Mouse (Mus musculus): ENCODE data around the gene Rabgap1l.
"Not testable (repeated sequence)": the region's sequence is repeated elsewhere in the genome, so short reads cannot be mapped to it uniquely, and the experiment has no call there.

The Rabgap1l gene

DNA sequence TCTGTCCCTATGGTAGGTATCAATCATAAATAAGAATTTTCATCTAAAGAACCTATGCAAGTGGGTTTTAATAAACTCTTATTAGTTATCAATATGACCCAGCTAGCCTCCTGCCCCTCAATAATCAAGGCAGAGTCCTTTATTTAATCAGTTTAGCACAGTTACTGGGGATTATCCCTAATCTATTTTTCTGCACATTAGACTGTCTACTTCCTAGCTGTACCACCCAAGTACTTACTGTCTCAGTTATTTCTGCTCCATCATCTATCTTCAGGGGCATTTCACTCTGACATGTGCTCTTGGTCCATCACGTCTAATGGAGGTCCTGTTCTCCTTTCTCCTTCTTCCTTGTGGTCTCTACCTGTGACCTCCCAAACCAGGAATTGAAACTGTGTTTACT lies 494.1 kb downstream of the Rabgap1l start:
- no peaks in the 10 kb centered on the region for H3K9me3 ChIP-seq (ENCODE audit: low read length)
- TF ChIP-seq POU5F1 (IDR thresholded peaks at IDR 0.05; ENCODE audit: borderline replicate concordance, low read length) (no peak), CTCF (conservative IDR thresholded peaks at IDR 0.05; ENCODE audit: low read length) (no peak), NANOG (IDR thresholded peaks at IDR 0.05; ENCODE audit: borderline replicate concordance, low read length) (no peak)
- H3K36me3 ChIP-seq (ENCODE audit: insufficient read depth, low read length) = no peaks in the 10 kb centered on the region
- H3K27me3 ChIP-seq (ENCODE audit: insufficient read depth, low read length) = no peaks in the 10 kb centered on the region
- no peaks in the 10 kb centered on the region for H3K4me1 ChIP-seq (replicated peaks; ENCODE audit: low read depth, low read length)
- H3K4me3 ChIP-seq (replicated peaks; ENCODE audit: low read length) = no peak overlapping the region

DNA sequence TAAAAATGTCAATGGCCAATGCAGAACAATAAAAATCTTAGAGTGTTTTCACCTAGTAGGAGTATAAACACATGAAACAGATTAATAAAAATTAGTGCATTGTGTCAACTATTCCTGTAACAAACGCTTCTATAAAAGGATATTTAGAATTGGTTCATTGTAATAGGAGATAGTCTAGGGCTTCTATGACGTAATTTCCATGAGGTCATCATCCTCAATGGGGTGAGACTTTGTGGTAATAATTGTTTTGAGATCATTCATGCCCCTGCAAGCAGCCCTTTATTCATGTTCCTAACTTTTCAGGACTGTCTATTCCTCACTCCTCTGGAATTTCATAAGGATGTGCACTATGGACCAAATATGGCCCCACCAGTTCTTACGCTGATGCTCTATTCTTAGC lies 495.3 kb downstream of the Rabgap1l start:
- Histone ChIP-seq H3K36me3 (ENCODE audit: insufficient read depth, low read length) (no peaks in the 10 kb centered on the region), H3K9me3 (ENCODE audit: low read length) (no peaks in the 10 kb centered on the region), H3K4me1 (replicated peaks; ENCODE audit: low read depth, low read length) (no peaks in the 10 kb centered on the region), H3K4me3 (replicated peaks; ENCODE audit: low read length) (no peak overlapping the region), H3K27me3 (ENCODE audit: insufficient read depth, low read length) (no peaks in the 10 kb centered on the region)
- TF ChIP-seq CTCF (conservative IDR thresholded peaks at IDR 0.05; ENCODE audit: low read length) (no peak), POU5F1 (IDR thresholded peaks at IDR 0.05; ENCODE audit: borderline replicate concordance, low read length) (no peak), NANOG (IDR thresholded peaks at IDR 0.05; ENCODE audit: borderline replicate concordance, low read length) (no peak)

DNA sequence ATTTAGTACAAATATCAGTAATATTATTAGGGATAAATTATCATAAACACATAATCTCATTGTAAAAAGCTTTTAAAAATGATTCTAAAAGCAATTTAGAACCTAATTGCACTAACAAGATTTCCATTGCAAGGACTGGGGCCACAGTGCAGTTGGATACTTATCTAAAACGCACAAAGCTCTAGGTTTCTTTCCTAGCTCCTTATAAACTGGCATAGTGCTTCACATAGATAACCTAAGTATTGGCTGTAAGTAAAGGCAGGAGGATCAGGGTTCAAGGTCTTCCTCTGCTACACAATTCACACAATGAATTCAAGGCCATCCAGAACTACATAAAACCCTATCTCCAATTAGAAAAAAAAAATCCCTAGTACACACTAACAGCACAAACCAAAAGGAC lies 497.7 kb downstream of the Rabgap1l start:
- Histone ChIP-seq H3K36me3 (ENCODE audit: insufficient read depth, low read length) (no peaks in the 10 kb centered on the region), H3K27me3 (ENCODE audit: insufficient read depth, low read length) (no peaks in the 10 kb centered on the region), H3K4me3 (replicated peaks; ENCODE audit: low read length) (no peak overlapping the region), H3K9me3 (ENCODE audit: low read length) (no peaks in the 10 kb centered on the region), H3K4me1 (replicated peaks; ENCODE audit: low read depth, low read length) (no peaks in the 10 kb centered on the region)
- TF ChIP-seq POU5F1 (IDR thresholded peaks at IDR 0.05; ENCODE audit: borderline replicate concordance, low read length) = no peak
- no peak for TF ChIP-seq CTCF (conservative IDR thresholded peaks at IDR 0.05; ENCODE audit: low read length)
- no peak for TF ChIP-seq NANOG (IDR thresholded peaks at IDR 0.05; ENCODE audit: borderline replicate concordance, low read length)

DNA sequence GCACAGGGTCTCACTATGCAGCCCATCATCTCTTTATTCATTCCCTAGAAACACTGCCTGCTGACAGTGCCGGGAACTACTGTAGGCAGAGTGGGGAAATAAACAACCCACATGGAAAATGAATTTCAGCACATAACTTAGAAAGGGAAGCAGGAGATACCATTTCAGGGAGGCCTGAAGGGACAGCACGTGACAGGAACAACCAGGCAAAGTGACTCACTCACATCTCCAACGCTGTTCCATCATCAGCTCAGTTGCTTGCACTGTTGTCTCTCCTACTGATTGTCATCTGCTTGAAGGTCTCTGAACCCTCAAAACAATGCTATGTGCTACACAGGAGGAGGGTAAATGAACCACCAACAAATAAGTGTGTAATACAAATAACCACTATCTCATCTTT lies 499.5 kb downstream of the Rabgap1l start:
- no peaks in the 10 kb centered on the region for H3K9me3 ChIP-seq (ENCODE audit: low read length)
- H3K4me3 ChIP-seq (replicated peaks; ENCODE audit: low read length) = no peak overlapping the region
- TF ChIP-seq NANOG (IDR thresholded peaks at IDR 0.05; ENCODE audit: borderline replicate concordance, low read length) (no peak), CTCF (conservative IDR thresholded peaks at IDR 0.05; ENCODE audit: low read length) (no peak), POU5F1 (IDR thresholded peaks at IDR 0.05; ENCODE audit: borderline replicate concordance, low read length) (no peak)
- no peaks in the 10 kb centered on the region for H3K36me3 ChIP-seq (ENCODE audit: insufficient read depth, low read length)
- no peaks in the 10 kb centered on the region for H3K27me3 ChIP-seq (ENCODE audit: insufficient read depth, low read length)
- H3K4me1 ChIP-seq (replicated peaks; ENCODE audit: low read depth, low read length) = no peaks in the 10 kb centered on the region

DNA sequence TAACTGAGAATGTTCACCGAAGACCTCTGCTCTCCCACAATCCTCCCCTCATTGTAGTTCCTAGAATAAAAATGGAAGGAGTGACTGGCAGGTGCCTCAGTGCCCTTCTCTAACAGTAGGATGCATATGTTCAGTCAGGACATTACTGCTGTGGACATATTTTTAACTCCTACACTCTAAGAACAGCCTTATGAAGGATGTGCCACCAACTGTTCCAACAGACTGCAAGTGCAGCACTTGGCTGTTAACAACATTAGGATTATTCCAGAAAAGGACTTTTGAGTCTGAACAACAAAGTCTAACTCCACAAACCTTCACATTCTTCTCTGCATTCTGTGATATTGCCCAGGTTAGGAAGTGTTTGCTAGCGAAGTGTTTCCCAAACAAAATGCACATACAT lies 501.0 kb downstream of the Rabgap1l start:
- TF ChIP-seq POU5F1 (IDR thresholded peaks at IDR 0.05; ENCODE audit: borderline replicate concordance, low read length) (no peak), CTCF (conservative IDR thresholded peaks at IDR 0.05; ENCODE audit: low read length) (no peak), NANOG (IDR thresholded peaks at IDR 0.05; ENCODE audit: borderline replicate concordance, low read length) (no peak)
- no peak overlapping the region for H3K4me3 ChIP-seq (replicated peaks; ENCODE audit: low read length)
- H3K4me1 ChIP-seq (replicated peaks; ENCODE audit: low read depth, low read length) = no peaks in the 10 kb centered on the region
- H3K9me3 ChIP-seq (ENCODE audit: low read length) = no peaks in the 10 kb centered on the region
- no peaks in the 10 kb centered on the region for H3K27me3 ChIP-seq (ENCODE audit: insufficient read depth, low read length)
- no peaks in the 10 kb centered on the region for H3K36me3 ChIP-seq (ENCODE audit: insufficient read depth, low read length)

DNA sequence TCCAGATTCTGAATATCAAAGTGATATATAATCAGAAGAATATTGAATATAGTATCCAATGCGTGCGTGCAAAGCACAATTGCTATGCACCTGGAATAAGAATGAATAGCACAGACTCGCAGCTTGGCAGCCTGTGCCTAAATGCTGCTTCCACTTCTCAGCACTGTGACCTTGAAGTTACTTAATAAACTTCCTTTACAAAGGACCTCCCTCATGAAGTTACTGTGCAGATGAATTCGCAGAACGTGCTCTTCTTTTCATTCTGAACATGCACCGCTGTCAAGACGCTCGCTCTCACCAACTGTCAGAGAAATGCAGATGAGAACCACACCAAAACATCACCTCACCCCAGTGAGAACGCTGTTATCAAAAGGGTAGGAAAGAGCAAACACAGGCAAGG lies 502.8 kb downstream of the Rabgap1l start:
- no peaks in the 10 kb centered on the region for H3K4me1 ChIP-seq (replicated peaks; ENCODE audit: low read depth, low read length)
- H3K36me3 ChIP-seq (ENCODE audit: insufficient read depth, low read length) = no peaks in the 10 kb centered on the region
- TF ChIP-seq CTCF (conservative IDR thresholded peaks at IDR 0.05; ENCODE audit: low read length) (no peak), POU5F1 (IDR thresholded peaks at IDR 0.05; ENCODE audit: borderline replicate concordance, low read length) (no peak), NANOG (IDR thresholded peaks at IDR 0.05; ENCODE audit: borderline replicate concordance, low read length) (no peak)
- no peaks in the 10 kb centered on the region for H3K9me3 ChIP-seq (ENCODE audit: low read length)
- no peaks in the 10 kb centered on the region for H3K27me3 ChIP-seq (ENCODE audit: insufficient read depth, low read length)
- H3K4me3 ChIP-seq (replicated peaks; ENCODE audit: low read length) = no peak overlapping the region

DNA sequence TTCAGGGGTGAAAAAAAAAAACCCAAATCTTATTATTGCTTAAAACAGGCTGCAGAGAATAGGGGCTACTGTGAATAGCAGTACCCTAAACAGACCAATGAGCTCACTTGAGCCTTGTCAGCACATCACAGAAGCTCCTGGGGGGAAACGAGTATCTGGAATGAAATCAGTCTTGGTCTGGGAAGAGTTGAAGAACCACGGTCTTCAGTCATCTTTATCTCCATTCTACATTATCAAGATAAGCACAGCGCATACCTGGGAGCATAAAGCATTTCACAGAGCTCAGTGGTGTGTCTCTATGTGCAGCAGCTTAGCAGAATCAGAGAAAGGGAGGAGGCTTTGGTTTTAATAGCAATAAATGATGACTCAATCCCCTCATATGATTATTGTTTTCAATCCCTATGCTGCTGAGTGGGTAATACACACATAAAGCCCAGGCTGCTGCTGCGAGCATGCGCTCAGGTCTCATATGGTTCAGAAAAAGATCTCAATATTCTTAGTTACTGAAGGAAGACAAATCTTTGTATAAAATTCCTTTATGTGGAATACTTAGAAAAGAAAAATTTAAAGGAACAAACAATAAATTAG lies 505.9 kb downstream of the Rabgap1l start:
- Histone ChIP-seq H3K9me3 (ENCODE audit: low read length) (no peaks in the 10 kb centered on the region), H3K4me1 (replicated peaks; ENCODE audit: low read depth, low read length) (no peaks in the 10 kb centered on the region), H3K27me3 (ENCODE audit: insufficient read depth, low read length) (no peaks in the 10 kb centered on the region), H3K4me3 (replicated peaks; ENCODE audit: low read length) (no peak overlapping the region), H3K36me3 (ENCODE audit: insufficient read depth, low read length) (no peaks in the 10 kb centered on the region)
- TF ChIP-seq POU5F1 (IDR thresholded peaks at IDR 0.05; ENCODE audit: borderline replicate concordance, low read length) (no peak), CTCF (conservative IDR thresholded peaks at IDR 0.05; ENCODE audit: low read length) (no peak)

DNA sequence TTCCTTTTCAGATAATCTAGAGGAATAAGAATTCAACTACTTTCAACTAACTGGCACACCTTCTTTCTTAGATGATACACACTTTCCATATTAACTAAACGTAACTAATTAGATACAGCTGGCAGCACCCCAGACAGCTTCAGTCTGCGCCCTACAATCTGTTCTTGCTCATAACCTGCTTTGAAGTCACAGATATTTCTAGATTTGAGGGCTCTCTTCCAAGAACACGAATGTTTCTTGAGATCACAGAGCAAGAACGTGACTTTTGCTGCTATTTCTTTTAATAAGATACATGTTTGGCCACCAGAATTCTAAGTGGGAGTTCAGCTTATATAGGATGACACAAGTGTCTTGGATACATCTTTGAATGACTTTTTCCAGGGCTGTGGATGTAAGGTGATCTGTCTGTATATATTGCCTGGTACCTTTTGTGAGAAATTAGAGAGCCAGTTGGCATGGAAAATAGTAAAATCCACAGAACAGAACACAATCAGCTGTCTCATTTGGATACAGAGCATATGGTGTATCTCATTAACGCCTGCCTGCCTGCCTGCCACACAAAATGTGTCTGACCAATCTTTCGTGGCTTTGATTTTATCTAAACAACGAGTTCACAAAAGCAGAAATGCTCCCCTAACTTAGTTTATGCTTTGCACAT lies 506.5 kb downstream of the Rabgap1l start:
- H3K4me3 ChIP-seq (replicated peaks; ENCODE audit: low read length) = no peak overlapping the region
- no peaks in the 10 kb centered on the region for H3K27me3 ChIP-seq (ENCODE audit: insufficient read depth, low read length)
- TF ChIP-seq NANOG (IDR thresholded peaks at IDR 0.05; ENCODE audit: borderline replicate concordance, low read length) = no peak
- TF ChIP-seq CTCF (conservative IDR thresholded peaks at IDR 0.05; ENCODE audit: low read length) = no peak
- no peak for TF ChIP-seq POU5F1 (IDR thresholded peaks at IDR 0.05; ENCODE audit: borderline replicate concordance, low read length)
- H3K36me3 ChIP-seq (ENCODE audit: insufficient read depth, low read length) = no peaks in the 10 kb centered on the region
- no peaks in the 10 kb centered on the region for H3K4me1 ChIP-seq (replicated peaks; ENCODE audit: low read depth, low read length)
- no peaks in the 10 kb centered on the region for H3K9me3 ChIP-seq (ENCODE audit: low read length)

DNA sequence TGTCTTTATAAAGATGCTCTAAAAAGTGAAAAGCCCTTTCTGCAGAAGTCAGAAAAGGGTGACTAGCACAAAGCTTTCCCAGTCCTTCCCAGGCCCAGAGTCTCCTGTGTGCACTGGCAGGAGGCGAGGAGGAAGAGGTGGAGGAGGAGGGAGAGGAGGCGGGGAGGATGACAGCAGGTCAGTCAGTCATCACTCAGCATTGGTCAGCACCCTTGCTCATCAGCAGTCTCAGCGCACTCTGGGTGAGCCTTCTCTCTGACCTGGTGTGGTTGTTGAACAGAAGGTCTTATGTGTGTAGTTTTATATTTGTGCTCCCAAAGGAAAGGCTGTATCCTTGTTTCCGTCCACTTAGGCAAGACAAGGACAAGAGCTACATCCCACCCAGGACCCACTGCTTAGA lies 508.8 kb downstream of the Rabgap1l start:
- TF ChIP-seq POU5F1 (IDR thresholded peaks at IDR 0.05; ENCODE audit: borderline replicate concordance, low read length) = no peak
- H3K4me3 ChIP-seq (replicated peaks; ENCODE audit: low read length) = no peak overlapping the region
- H3K27me3 ChIP-seq (ENCODE audit: insufficient read depth, low read length) = no peaks in the 10 kb centered on the region
- H3K4me1 ChIP-seq (replicated peaks; ENCODE audit: low read depth, low read length) = no peaks in the 10 kb centered on the region
- no peaks in the 10 kb centered on the region for H3K9me3 ChIP-seq (ENCODE audit: low read length)
- H3K36me3 ChIP-seq (ENCODE audit: insufficient read depth, low read length) = no peaks in the 10 kb centered on the region

DNA sequence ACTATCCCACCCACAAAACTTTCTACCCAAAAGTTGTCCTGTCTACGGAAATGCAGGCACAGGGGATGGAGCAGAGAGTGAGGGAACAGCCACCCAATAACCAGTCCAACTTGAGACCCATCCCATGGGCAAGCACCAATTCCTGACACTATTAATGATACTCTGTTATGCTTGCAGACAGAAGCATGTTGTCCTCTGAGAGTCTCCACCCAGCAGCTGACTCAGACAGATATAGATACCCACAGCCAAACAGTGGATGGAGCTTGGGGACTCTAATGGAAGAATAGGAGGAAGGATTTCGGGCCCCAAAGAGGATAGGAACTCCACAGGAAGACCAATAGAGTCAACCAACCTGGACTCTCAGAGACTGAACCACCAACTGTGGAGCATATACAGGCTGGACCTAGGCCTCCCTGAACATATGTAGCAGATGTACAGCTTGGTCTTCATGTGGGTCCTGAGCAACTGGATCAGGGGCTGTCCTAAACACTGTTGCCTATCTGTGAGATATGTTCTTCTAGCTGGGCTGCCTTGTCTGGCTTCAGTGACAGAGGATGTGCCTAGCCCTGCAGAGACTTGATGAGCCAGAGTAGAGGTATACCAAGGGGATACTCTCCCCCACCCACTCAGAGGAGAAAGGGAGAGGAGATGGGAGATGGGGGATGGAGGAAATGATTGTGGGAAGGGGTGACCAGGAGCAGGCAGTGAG lies 510.7 kb downstream of the Rabgap1l start:
- H3K36me3 ChIP-seq (ENCODE audit: insufficient read depth, low read length); H3K9me3 ChIP-seq (ENCODE audit: low read length); H3K4me3 ChIP-seq (replicated peaks; ENCODE audit: low read length); H3K27me3 ChIP-seq (ENCODE audit: insufficient read depth, low read length); H3K4me1 ChIP-seq (replicated peaks; ENCODE audit: low read depth, low read length): not testable (repeated sequence)

All from E14TG2a.4 (cell line).